Mouse (Mus musculus) MEL (cell line): ENCODE data around the gene Smtnl2.

Experiments used
- BHLHE40 ChIP-seq: IDR thresholded peaks from 2 replicates; pipeline ENCODE4 v1.6.1; 2012; ENCODE audit warnings: low read depth, mild to moderate bottlenecking, inconsistent platforms, low read length, improper control_type of control experiment, borderline replicate concordance
- CHD2 ChIP-seq: IDR thresholded peaks from 2 replicates; pipeline ENCODE4 v1.6.1; 2011; ENCODE audit warnings: low read length, improper control_type of control experiment
- CTCF ChIP-seq, 3 experiments: IDR thresholded peaks in 2 of 3; conservative IDR thresholded peaks in 1 of 3; 2 replicates each; pipeline ENCODE4 v1.5.1; 2011 to 2012; ENCODE audit warnings: low read length in 3 of 3, low read depth in 2 of 3, mild to moderate bottlenecking in 2 of 3, improper control_type of control experiment in 1 of 3, inconsistent platforms in 1 of 3, mixed read lengths in 1 of 3, moderate library complexity in 1 of 3; ENCODE audit not compliant: control insufficient read depth in 1 of 3, insufficient read depth in 1 of 3, poor library complexity in 1 of 3, severe bottlenecking in 1 of 3
- EP300 ChIP-seq, 2 experiments: IDR thresholded peaks; 2 replicates each; pipeline ENCODE4 v1.6.1; 2011; ENCODE audit warnings: improper control_type of control experiment in 2 of 2, low read length in 2 of 2, low read depth in 1 of 2, mild to moderate bottlenecking in 1 of 2
- GATA1 ChIP-seq: IDR thresholded peaks from 2 replicates; pipeline ENCODE4 v1.6.1; 2011; ENCODE audit warnings: low read depth, low read length, improper control_type of control experiment
- KAT2A ChIP-seq: conservative IDR thresholded peaks from 2 replicates; pipeline ENCODE4 v1.6.1; 2012; ENCODE audit warnings: low read depth, low read length, improper control_type of control experiment, inconsistent platforms
- MAX ChIP-seq: IDR thresholded peaks from 2 replicates; pipeline ENCODE4 v1.6.1; 2011; ENCODE audit warnings: low read length, improper control_type of control experiment
- POLR2A ChIP-seq, 2 experiments: IDR thresholded peaks; 2 replicates each; pipeline ENCODE4 v1.6.1; 2011 to 2012; ENCODE audit warnings: low read length in 2 of 2, mild to moderate bottlenecking in 2 of 2, control low read depth in 1 of 2, improper control_type of control experiment in 1 of 2, low read depth in 1 of 2, moderate library complexity in 1 of 2; ENCODE audit not compliant: control insufficient read depth in 1 of 2, insufficient read depth in 1 of 2, poor library complexity in 1 of 2
- POLR2AphosphoS5 ChIP-seq: IDR thresholded peaks from 2 replicates; pipeline ENCODE4 v1.6.1; 2012; ENCODE audit warnings: low read depth, borderline replicate concordance, mild to moderate bottlenecking, inconsistent platforms, low read length, moderate library complexity, mixed read lengths
- TAL1 ChIP-seq: IDR thresholded peaks from 2 replicates; pipeline ENCODE4 v1.6.1; 2012; ENCODE audit warnings: mild to moderate bottlenecking, inconsistent platforms, low read length, moderate library complexity, mixed read lengths
- USF1 ChIP-seq: IDR thresholded peaks from 2 replicates; pipeline ENCODE4 v1.6.1; 2014; ENCODE audit warnings: low read depth, mild to moderate bottlenecking, inconsistent platforms, low read length, improper control_type of control experiment, moderate library complexity
- ZNF384 ChIP-seq: IDR thresholded peaks from 2 replicates; pipeline ENCODE4 v1.6.1; 2012; ENCODE audit warnings: low read depth, mild to moderate bottlenecking, inconsistent platforms, low read length, improper control_type of control experiment

DNA sequence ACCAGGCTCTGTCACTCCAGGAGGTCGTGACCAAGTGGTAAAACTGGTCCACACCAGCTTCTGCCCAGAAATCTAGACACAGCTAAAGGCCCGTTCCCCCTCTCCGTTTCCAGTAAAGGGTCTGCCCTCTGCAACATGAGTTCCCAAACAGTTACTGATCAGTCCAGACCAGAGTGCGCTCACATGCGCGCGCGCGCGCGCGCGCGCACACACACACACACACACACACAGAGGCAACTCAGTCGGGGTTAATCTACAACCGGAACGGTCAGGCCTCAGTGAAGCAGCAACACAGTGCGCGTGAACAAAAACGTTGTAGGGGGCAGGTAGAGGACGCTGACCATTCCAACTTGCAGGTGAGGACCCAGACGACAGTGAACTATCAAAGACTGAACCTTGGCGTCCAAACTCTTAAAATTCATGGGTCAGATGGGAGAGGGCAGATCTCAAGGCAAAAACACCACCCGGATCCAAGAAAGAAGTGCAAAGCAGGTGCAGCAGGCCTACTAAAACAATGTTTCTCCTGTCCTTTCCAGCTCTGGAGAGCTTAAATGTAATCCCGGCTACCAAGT is 906 bp downstream of the Smtnl2 start:
- TF ChIP-seq ZNF384 (no peak), MAX (no peak), CHD2 (no peak), POLR2A (IDR thresholded peaks at IDR 0.05; ENCODE audit: control insufficient read depth in 1 of 2, insufficient read depth in 1 of 2, low read depth in 1 of 2, low read length in 2 of 2, poor library complexity in 1 of 2) (no peak), CTCF (IDR thresholded peaks at IDR 0.05 in 2 of 3, conservative IDR thresholded peaks at IDR 0.05 in 1 of 3; ENCODE audit: control insufficient read depth in 1 of 3, insufficient read depth in 1 of 3, low read depth in 2 of 3, low read length in 3 of 3, poor library complexity in 1 of 3, severe bottlenecking in 1 of 3) (peak in 2 of 3 experiments; percentile 38 to 49; a peak in 3 of 6 replicates), EP300 (IDR thresholded peaks at IDR 0.05; ENCODE audit: low read depth in 1 of 2, low read length in 2 of 2) (no peak), BHLHE40 (no peak), TAL1 (no peak), GATA1 (no peak), USF1 (no peak), POLR2AphosphoS5 (no peak), KAT2A (no peak)
